Mouse (Mus musculus) MEL (cell line): ENCODE measurements at regions not wholly inside any gene's neighbourhood (a gene's known extent, or its start where the extent isn't known, plus 50 kb on each side); places are given as distances from the start of the nearest gene placed in this dataset.

Source experiments
- DNase-seq: peaks from one replicate; pipeline ENCODE4 v3.0.0; 2011; ENCODE audit warnings: low read depth, low spot score
- H3K27ac ChIP-seq: 2 replicates; pipeline ENCODE4 v1.5.1; 2012; ENCODE audit warnings: low read depth, mild to moderate bottlenecking, control low read depth, low read length, moderate library complexity; ENCODE audit not compliant: control insufficient read depth
- H3K27me3 ChIP-seq, 2 experiments: fragments of 150-350 bp in 1 of 2; sonication (generic) in 1 of 2; 2 replicates each; pipeline ENCODE4 v1.6.1; 2012; ENCODE audit warnings: low read length in 2 of 2, mild to moderate bottlenecking in 2 of 2, improper control_type of control experiment in 1 of 2, moderate library complexity in 1 of 2; ENCODE audit not compliant: insufficient read depth in 2 of 2, control insufficient read depth in 1 of 2
- H3K36me3 ChIP-seq, 2 experiments: 2 replicates each; pipeline ENCODE4 v1.6.1; 2012 to 2014; ENCODE audit warnings: low read length in 2 of 2, improper control_type of control experiment in 1 of 2, inconsistent platforms in 1 of 2, mild to moderate bottlenecking in 1 of 2; ENCODE audit not compliant: insufficient read depth in 2 of 2, control insufficient read depth in 1 of 2
- H3K4me1 ChIP-seq, 2 experiments: fragments of 150-350 bp in 1 of 2; sonication (generic) in 1 of 2; 2 replicates each; pipeline ENCODE4 v1.6.1; 2012; ENCODE audit warnings: low read length in 2 of 2, improper control_type of control experiment in 1 of 2, mild to moderate bottlenecking in 1 of 2; ENCODE audit not compliant: insufficient read depth in 2 of 2, control insufficient read depth in 1 of 2
- H3K4me3 ChIP-seq, 2 experiments: fragments of 150-350 bp in 1 of 2; sonication (generic) in 1 of 2; 2 replicates each; pipeline ENCODE4 v1.5.1; 2012; ENCODE audit warnings: low read depth in 2 of 2, low read length in 2 of 2, mild to moderate bottlenecking in 2 of 2, moderate library complexity in 2 of 2, control low read depth in 1 of 2, improper control_type of control experiment in 1 of 2; ENCODE audit not compliant: control insufficient read depth in 1 of 2, insufficient read depth in 1 of 2
- H3K79me2 ChIP-seq: 2 replicates; pipeline ENCODE4 v1.6.1; 2012; ENCODE audit warnings: mild to moderate bottlenecking, low read length, moderate library complexity; ENCODE audit not compliant: control insufficient read depth, poor library complexity, insufficient read depth
- H3K9ac ChIP-seq: 2 replicates; pipeline ENCODE4 v1.6.1; 2012; ENCODE audit warnings: low read depth, mild to moderate bottlenecking, control low read depth, low read length, moderate library complexity; ENCODE audit not compliant: control insufficient read depth, poor library complexity, severe bottlenecking
- H3K9me3 ChIP-seq: fragments of 150-350 bp; sonication (generic); replicated peaks from 2 replicates; pipeline ENCODE4 v1.6.1; 2012; ENCODE audit warnings: mild to moderate bottlenecking, low read length, improper control_type of control experiment, moderate library complexity; ENCODE audit not compliant: insufficient read depth
- BHLHE40 ChIP-seq: IDR thresholded peaks from 2 replicates; pipeline ENCODE4 v1.6.1; 2012; ENCODE audit warnings: low read depth, mild to moderate bottlenecking, inconsistent platforms, low read length, improper control_type of control experiment, borderline replicate concordance
- CHD1 ChIP-seq: IDR thresholded peaks from 2 replicates; pipeline ENCODE4 v1.6.1; 2012; ENCODE audit warnings: low read depth, mild to moderate bottlenecking, inconsistent platforms, low read length, improper control_type of control experiment
- CTCF ChIP-seq, 3 experiments: IDR thresholded peaks in 2 of 3; conservative IDR thresholded peaks in 1 of 3; 2 replicates each; pipeline ENCODE4 v1.5.1; 2011 to 2012; ENCODE audit warnings: low read length in 3 of 3, low read depth in 2 of 3, mild to moderate bottlenecking in 2 of 3, improper control_type of control experiment in 1 of 3, inconsistent platforms in 1 of 3, mixed read lengths in 1 of 3, moderate library complexity in 1 of 3; ENCODE audit not compliant: control insufficient read depth in 1 of 3, insufficient read depth in 1 of 3, poor library complexity in 1 of 3, severe bottlenecking in 1 of 3
- E2F4 ChIP-seq: IDR thresholded peaks from 2 replicates; pipeline ENCODE4 v1.6.1; 2011; ENCODE audit warnings: low read depth, low read length, improper control_type of control experiment, borderline replicate concordance
- ELF1 ChIP-seq: IDR thresholded peaks from 2 replicates; pipeline ENCODE4 v1.6.1; 2014; ENCODE audit warnings: low read depth, mild to moderate bottlenecking, inconsistent platforms, low read length, improper control_type of control experiment, moderate library complexity
- EP300 ChIP-seq, 2 experiments: IDR thresholded peaks; 2 replicates each; pipeline ENCODE4 v1.6.1; 2011; ENCODE audit warnings: improper control_type of control experiment in 2 of 2, low read length in 2 of 2, low read depth in 1 of 2, mild to moderate bottlenecking in 1 of 2
- ETS1 ChIP-seq: IDR thresholded peaks from 2 replicates; pipeline ENCODE4 v1.6.1; 2012; ENCODE audit warnings: low read depth, mild to moderate bottlenecking, inconsistent platforms, low read length, improper control_type of control experiment, moderate library complexity
- GATA1 ChIP-seq: IDR thresholded peaks from 2 replicates; pipeline ENCODE4 v1.6.1; 2011; ENCODE audit warnings: low read depth, low read length, improper control_type of control experiment
- MEF2A ChIP-seq: IDR thresholded peaks from 2 replicates; pipeline ENCODE4 v1.6.1; 2014; ENCODE audit warnings: low read depth, mild to moderate bottlenecking, inconsistent platforms, low read length, improper control_type of control experiment; ENCODE audit not compliant: poor library complexity, insufficient replicate concordance, severe bottlenecking; ENCODE audit errors: extremely low read depth
- MYC ChIP-seq: IDR thresholded peaks from 2 replicates; pipeline ENCODE4 v1.6.1; 2011; ENCODE audit warnings: low read depth, mild to moderate bottlenecking, low read length, improper control_type of control experiment, moderate library complexity
- NELFE ChIP-seq: IDR thresholded peaks from 2 replicates; pipeline ENCODE4 v1.6.1; 2011; ENCODE audit warnings: low read depth, low read length, improper control_type of control experiment
- RAD21 ChIP-seq: IDR thresholded peaks from 2 replicates; pipeline ENCODE4 v1.6.1; 2011; ENCODE audit warnings: mild to moderate bottlenecking, low read depth, low read length, improper control_type of control experiment
- RCOR1 ChIP-seq: IDR thresholded peaks from 2 replicates; pipeline ENCODE4 v1.6.1; 2012; ENCODE audit warnings: low read depth, mild to moderate bottlenecking, inconsistent platforms, low read length, improper control_type of control experiment
- TBP ChIP-seq: IDR thresholded peaks from 2 replicates; pipeline ENCODE4 v1.8.0; 2011; ENCODE audit warnings: low read depth, low read length, improper control_type of control experiment
- TCF12 ChIP-seq: IDR thresholded peaks from 2 replicates; pipeline ENCODE4 v1.6.1; 2014; ENCODE audit warnings: low read depth, mild to moderate bottlenecking, inconsistent platforms, low read length, improper control_type of control experiment, moderate library complexity
- USF1 ChIP-seq: IDR thresholded peaks from 2 replicates; pipeline ENCODE4 v1.6.1; 2014; ENCODE audit warnings: low read depth, mild to moderate bottlenecking, inconsistent platforms, low read length, improper control_type of control experiment, moderate library complexity
- ZKSCAN1 ChIP-seq: IDR thresholded peaks from 2 replicates; pipeline ENCODE4 v1.6.1; 2012; ENCODE audit warnings: low read depth, mild to moderate bottlenecking, inconsistent platforms, low read length, improper control_type of control experiment, moderate library complexity
- ZNF384 ChIP-seq: IDR thresholded peaks from 2 replicates; pipeline ENCODE4 v1.6.1; 2012; ENCODE audit warnings: low read depth, mild to moderate bottlenecking, inconsistent platforms, low read length, improper control_type of control experiment

- H3K36me3 ChIP-seq: no peaks in the 10 kb centered on the region; a peak in 1 of 4 replicates
- no peak overlapping the region for H3K27ac ChIP-seq
- DNase-seq: no peak
- no peaks in the 10 kb centered on the region for H3K79me2 ChIP-seq
- no peaks in the 10 kb centered on the region for H3K9me3 ChIP-seq
- H3K9ac ChIP-seq: no peak overlapping the region
- H3K4me3 ChIP-seq: no peak overlapping the region
- TF ChIP-seq RAD21 (no peak), RCOR1 (no peak), E2F4 (no peak), CTCF (IDR thresholded peaks at IDR 0.05 in 2 of 3, conservative IDR thresholded peaks at IDR 0.05 in 1 of 3; ENCODE audit: control insufficient read depth in 1 of 3, insufficient read depth in 1 of 3, low read depth in 2 of 3, low read length in 3 of 3, poor library complexity in 1 of 3, severe bottlenecking in 1 of 3) (no peak), ZNF384 (no peak), ETS1 (no peak), CHD1 (no peak), NELFE (no peak), ZKSCAN1 (no peak), EP300 (IDR thresholded peaks at IDR 0.05; ENCODE audit: low read depth in 1 of 2, low read length in 2 of 2) (no peak), GATA1 (no peak), TBP (no peak), MEF2A (no peak), ELF1 (no peak), MYC (no peak), USF1 (no peak), BHLHE40 (no peak), TCF12 (no peak)
- no peaks in the 10 kb centered on the region for H3K27me3 ChIP-seq
- peaks cover 0 to 2% of the 10 kb centered on the region in 2 experiments; a peak in 1 of 4 replicates for H3K4me1 ChIP-seq
Observed at GRCm38 (mm10) chr13:86726695-86727094, 680.0 kb upstream of the Cox7c start.
